Mouse (Mus musculus) CH12.LX (cell line): ENCODE measurements around the gene Tmem200b. TPM values are rescaled to one million over a fixed set of nuclear protein-coding genes. Genes with fewer than 3 reads are reported as not detected.

Source experiments
- DNase-seq: peaks from one replicate; pipeline ENCODE4 v3.0.0-alpha.2; 2013; ENCODE audit errors: extremely low read depth
- H3K27ac ChIP-seq: 2 replicates; pipeline ENCODE4 v1.5.1; 2012; ENCODE audit warnings: low read depth, mild to moderate bottlenecking, control low read depth, moderate library complexity; ENCODE audit not compliant: insufficient read depth
- H3K27me3 ChIP-seq: replicated peaks from 2 replicates; pipeline ENCODE3; 2012; ENCODE audit warnings: inconsistent platforms
- H3K36me3 ChIP-seq, 2 experiments: replicated peaks in 1 of 2; 2 replicates each; pipeline versions ENCODE3 to v1.6.1; 2012; ENCODE audit warnings: inconsistent platforms in 1 of 2, low read length in 1 of 2, mild to moderate bottlenecking in 1 of 2, mixed read lengths in 1 of 2, moderate library complexity in 1 of 2; ENCODE audit not compliant: control insufficient read depth in 1 of 2, insufficient read depth in 1 of 2
- H3K4me1 ChIP-seq, 2 experiments: 2 replicates each; pipeline ENCODE4 v1.6.1; 2012; ENCODE audit warnings: inconsistent platforms in 1 of 2, moderate library complexity in 1 of 2; ENCODE audit not compliant: insufficient read depth in 2 of 2, control insufficient read depth in 1 of 2
- H3K4me2 ChIP-seq: 2 replicates; pipeline ENCODE4 v1.6.1; 2012; ENCODE audit warnings: low read depth, mild to moderate bottlenecking, control low read depth; ENCODE audit not compliant: poor library complexity, insufficient read depth, severe bottlenecking
- H3K4me3 ChIP-seq, 3 experiments: fragments of 150-350 bp in 1 of 3; sonication (generic) in 1 of 3; replicated peaks in 1 of 3; 2 replicates each; pipeline versions ENCODE3 to v1.5.1; 2011 to 2012; ENCODE audit warnings: low read depth in 2 of 3, low read length in 2 of 3, mild to moderate bottlenecking in 2 of 3, moderate library complexity in 2 of 3, control low read depth in 1 of 3, improper control_type of control experiment in 1 of 3, inconsistent platforms in 1 of 3, mixed read lengths in 1 of 3; ENCODE audit not compliant: poor library complexity in 1 of 3
- H3K79me2 ChIP-seq: replicated peaks from 2 replicates; pipeline ENCODE4 v1.6.1; 2012; ENCODE audit warnings: mild to moderate bottlenecking, moderate library complexity; ENCODE audit not compliant: control insufficient read depth, poor library complexity, insufficient read depth, severe bottlenecking; ENCODE audit errors: extremely low read depth
- H3K9ac ChIP-seq: 2 replicates; pipeline ENCODE4 v1.6.1; 2012; ENCODE audit warnings: low read depth, mild to moderate bottlenecking, control low read depth, moderate library complexity; ENCODE audit not compliant: insufficient read depth
- H3K9me3 ChIP-seq: replicated peaks from 2 replicates; pipeline ENCODE3; 2012; ENCODE audit warnings: low read length, inconsistent platforms, mixed read lengths
- CHD1 ChIP-seq: IDR thresholded peaks from 2 replicates; pipeline ENCODE4 v1.6.1; 2012; ENCODE audit warnings: low read depth, low read length, improper control_type of control experiment, inconsistent platforms
- CHD2 ChIP-seq: IDR thresholded peaks from 2 replicates; pipeline ENCODE4 v1.6.1; 2011; ENCODE audit warnings: low read length, improper control_type of control experiment
- E2F4 ChIP-seq: IDR thresholded peaks from 2 replicates; pipeline ENCODE4 v1.6.1; 2011; ENCODE audit warnings: low read depth, low read length, improper control_type of control experiment; ENCODE audit not compliant: insufficient replicate concordance
- ELF1 ChIP-seq: IDR thresholded peaks from 2 replicates; pipeline ENCODE4 v1.6.1; 2014; ENCODE audit warnings: low read depth, mild to moderate bottlenecking, inconsistent platforms, low read length, improper control_type of control experiment
- EP300 ChIP-seq: IDR thresholded peaks from 2 replicates; pipeline ENCODE4 v1.6.1; 2011; ENCODE audit warnings: low read length, improper control_type of control experiment
- HCFC1 ChIP-seq: IDR thresholded peaks from 2 replicates; pipeline ENCODE4 v1.6.1; 2012; ENCODE audit warnings: low read depth, mild to moderate bottlenecking, inconsistent platforms, low read length, improper control_type of control experiment
- JUND ChIP-seq: conservative IDR thresholded peaks from 2 replicates; pipeline ENCODE4 v1.6.1; 2011; ENCODE audit warnings: low read depth, low read length, improper control_type of control experiment
- KAT2A ChIP-seq: IDR thresholded peaks from 2 replicates; pipeline ENCODE4 v1.6.1; 2012; ENCODE audit warnings: low read length, improper control_type of control experiment, inconsistent platforms; ENCODE audit not compliant: insufficient replicate concordance
- MAX ChIP-seq: IDR thresholded peaks from 2 replicates; pipeline ENCODE4 v1.6.1; 2011; ENCODE audit warnings: low read length, improper control_type of control experiment
- MEF2A ChIP-seq: IDR thresholded peaks from 2 replicates; pipeline ENCODE4 v1.6.1; 2014; ENCODE audit warnings: low read depth, mild to moderate bottlenecking, inconsistent platforms, low read length, improper control_type of control experiment, borderline replicate concordance
- MXI1 ChIP-seq: IDR thresholded peaks from 2 replicates; pipeline ENCODE4 v1.6.1; 2011; ENCODE audit warnings: mild to moderate bottlenecking, low read depth, low read length, improper control_type of control experiment
- MYC ChIP-seq: IDR thresholded peaks from 2 replicates; pipeline ENCODE4 v1.6.1; 2011; ENCODE audit warnings: low read depth, mild to moderate bottlenecking, improper control_type of control experiment, low read length
- NELFE ChIP-seq: IDR thresholded peaks from 2 replicates; pipeline ENCODE4 v1.6.1; 2011; ENCODE audit warnings: low read depth, low read length, improper control_type of control experiment
- NRF1 ChIP-seq: IDR thresholded peaks from 2 replicates; pipeline ENCODE4 v1.6.1; 2014; ENCODE audit warnings: low read depth, mild to moderate bottlenecking, inconsistent platforms, low read length, improper control_type of control experiment, moderate library complexity
- POLR2A ChIP-seq: IDR thresholded peaks from 2 replicates; pipeline ENCODE4 v1.6.1; 2011; ENCODE audit warnings: low read depth, mild to moderate bottlenecking, improper control_type of control experiment, low read length
- POLR2AphosphoS2 ChIP-seq: IDR thresholded peaks from 2 replicates; pipeline ENCODE4 v1.6.1; 2011; ENCODE audit warnings: low read depth, low read length, improper control_type of control experiment
- RAD21 ChIP-seq: IDR thresholded peaks from 2 replicates; pipeline ENCODE4 v1.6.1; 2011; ENCODE audit warnings: low read depth, mild to moderate bottlenecking, low read length, improper control_type of control experiment, moderate library complexity
- RCOR1 ChIP-seq: conservative IDR thresholded peaks from 2 replicates; pipeline ENCODE4 v1.6.1; 2012; ENCODE audit warnings: low read depth, mild to moderate bottlenecking, inconsistent platforms, low read length, improper control_type of control experiment
- SIN3A ChIP-seq: IDR thresholded peaks from 2 replicates; pipeline ENCODE4 v1.6.1; 2012; ENCODE audit warnings: low read length, improper control_type of control experiment, inconsistent platforms
- TBP ChIP-seq: conservative IDR thresholded peaks from 2 replicates; pipeline ENCODE4 v1.6.1; 2011; ENCODE audit warnings: low read depth, low read length, improper control_type of control experiment
- TCF12 ChIP-seq: IDR thresholded peaks from 2 replicates; pipeline ENCODE4 v1.6.1; 2014; ENCODE audit warnings: low read depth, mild to moderate bottlenecking, inconsistent platforms, low read length, improper control_type of control experiment
- UBTF ChIP-seq: IDR thresholded peaks from 2 replicates; pipeline ENCODE4 v1.6.1; 2012; ENCODE audit warnings: low read depth, mild to moderate bottlenecking, inconsistent platforms, low read length, improper control_type of control experiment, moderate library complexity
- USF2 ChIP-seq: conservative IDR thresholded peaks from 2 replicates; pipeline ENCODE4 v1.6.1; 2011; ENCODE audit warnings: low read depth, low read length, improper control_type of control experiment
- ZC3H11A ChIP-seq: IDR thresholded peaks from 2 replicates; pipeline ENCODE4 v1.6.1; 2012; ENCODE audit warnings: low read depth, mild to moderate bottlenecking, inconsistent platforms, low read length, improper control_type of control experiment
- ZKSCAN1 ChIP-seq: IDR thresholded peaks from 2 replicates; pipeline ENCODE4 v1.6.1; 2012; ENCODE audit warnings: low read depth, inconsistent platforms, low read length, improper control_type of control experiment, borderline replicate concordance
- ZNF384 ChIP-seq: IDR thresholded peaks from 2 replicates; pipeline ENCODE4 v1.6.1; 2012; ENCODE audit warnings: low read depth, low read length, improper control_type of control experiment, inconsistent platforms
- dilution Hi-C: fragments of 300-500 bp; cut with MboI; formaldehyde crosslinking; loops from 2 replicates; pipeline ENCODE4 v1.14.3; 2020; ENCODE audit warnings: low sequenced_read_pairs; ENCODE audit not compliant: extremely low pct_unique_long_range_greater_than_20kb, extremely low pct_ligation_motif_present
- in situ Hi-C: fragments of 300-500 bp; cut with MboI; formaldehyde crosslinking; loops from 3 replicates; pipeline ENCODE4 v1.14.3; 2019; ENCODE audit warnings: low sequenced_read_pairs, low pct_ligation_motif_present, low pct_unique_long_range_greater_than_20kb, mixed read lengths
- polyA plus RNA-seq: library from polyadenylated mRNA; unstranded; fragments of >175 nt; gene quantifications from 2 replicates; pipeline ENCODE4 v1.2.1, GENCODE M21; 2012; ENCODE audit warnings: low read depth; ENCODE audit not compliant: insufficient read length
- total RNA-seq, 2 experiments: library from RNA; depleted of rRNA; stranded (reverse); fragments of 300-350 nt in 1 of 2; fragments of >200 nt in 1 of 2; gene quantifications; 2 replicates each; pipeline ENCODE4 v1.2.3; 2012 to 2014

The Tmem200b gene
- total and polyA plus RNA-seq, 3 experiments = not detected

DNA sequence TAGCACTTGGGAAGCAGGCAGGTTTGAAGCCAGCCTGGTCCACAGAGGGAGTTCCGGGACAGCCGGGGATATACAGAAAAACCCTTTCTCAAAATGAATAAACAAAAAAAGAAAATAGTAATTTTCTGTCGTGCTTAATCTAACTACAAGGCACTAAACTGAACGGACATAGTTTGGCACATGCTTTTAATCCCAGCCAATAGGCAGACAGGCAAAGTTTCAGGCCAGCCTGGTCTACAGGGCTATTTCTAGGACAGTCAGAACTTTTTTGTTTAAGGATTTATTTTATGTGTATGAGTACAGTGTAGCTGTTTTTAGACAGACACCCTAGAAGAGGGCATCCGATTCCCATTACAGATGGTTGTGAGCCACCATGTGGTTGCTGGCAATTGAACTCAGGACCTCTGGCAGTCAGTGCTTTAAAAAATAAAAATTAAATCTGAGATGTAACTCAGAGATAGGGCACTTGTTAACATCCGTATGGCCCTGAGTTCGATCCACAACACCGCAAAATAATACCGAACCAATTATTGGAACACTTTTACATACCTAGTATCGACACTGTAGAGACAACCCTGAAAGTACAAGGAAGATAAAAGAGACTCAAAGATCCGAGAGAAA is 48.8 kb upstream of the Tmem200b start:
- H3K4me2 ChIP-seq = peak overlapping the region; percentile 80
- no peaks in the 10 kb centered on the region for H3K27me3 ChIP-seq
- DNase-seq = no peak
- dilution Hi-C loops = no loop called here
- peak overlapping the region; percentile 93 for H3K9ac ChIP-seq
- peak overlapping the region; percentile 63 to 95 (median 89) for H3K4me3 ChIP-seq
- H3K4me1 ChIP-seq = peaks cover 0 to 25% of the 10 kb centered on the region in 2 experiments; a peak in 3 of 4 replicates
- in situ Hi-C loops = no loop called here
- no peaks in the 10 kb centered on the region for H3K9me3 ChIP-seq
- peak overlapping the region; percentile 10; the same call in 1 of the 2 replicates for H3K27ac ChIP-seq
- peaks cover 2 to 43% of the 10 kb centered on the region in 2 experiments for H3K36me3 ChIP-seq
- peaks cover 35% of the 10 kb centered on the region for H3K79me2 ChIP-seq
- TF ChIP-seq ZNF384 = no peak
- TF ChIP-seq MYC = peak; percentile 81

- peak within 1 kb of the TSS; percentile 86 for H3K27ac ChIP-seq
- H3K4me1 ChIP-seq = peaks cover 3 to 33% of the 10 kb centered on the region in 2 experiments
- peak within 1 kb of the TSS; percentile 84 to 95 (median 89) for H3K4me3 ChIP-seq
- DNase-seq = peak; percentile 91
- peaks cover 2 to 39% of the 10 kb centered on the region in 2 experiments for H3K36me3 ChIP-seq
- dilution Hi-C loops = no loop called here
- no peaks in the 10 kb centered on the region for H3K27me3 ChIP-seq
- peaks cover 43% of the 10 kb centered on the region for H3K79me2 ChIP-seq
- peak within 1 kb of the TSS; percentile 99 for H3K9ac ChIP-seq
- in situ Hi-C loops = no loop called here
- no peaks in the 10 kb centered on the region for H3K9me3 ChIP-seq
- peak within 1 kb of the TSS; percentile 93 for H3K4me2 ChIP-seq
- TF ChIP-seq EP300 (no peak), ZC3H11A (no peak), MXI1 (peak; percentile 16; the same call in 1 of the 2 replicates), RAD21 (no peak), RCOR1 (no peak), CHD2 (peak; percentile 98), ELF1 (peak; percentile 90), JUND (no peak), KAT2A (0 out of 2 replicates have a peak, but pooled peaks have one; percentile 80), TCF12 (peak; percentile 89), ZNF384 (no peak), SIN3A (peak; percentile 58), MEF2A (no peak), NELFE (peak; percentile 91), POLR2AphosphoS2 (peak; percentile 45; the same call in 1 of the 2 replicates), UBTF (peak; percentile 89), TBP (peak; percentile 89), MAX (no peak), HCFC1 (peak; percentile 79), POLR2A (peak; percentile 90), E2F4 (peak; percentile 93; the same call in 1 of the 2 replicates), ZKSCAN1 (no peak), CHD1 (no peak), NRF1 (peak; percentile 90), USF2 (no peak)
These were observed 48.0 kb upstream of the Tmem200b start, which contains the start of gene Srsf4 for GRCm38 (mm10) chr4:131873293-131874168. TSS of gene Srsf4 (plus strand) at chr4:131873617.
